Mouse (Mus musculus): ENCODE data around the gene Mre11a.

DNA sequence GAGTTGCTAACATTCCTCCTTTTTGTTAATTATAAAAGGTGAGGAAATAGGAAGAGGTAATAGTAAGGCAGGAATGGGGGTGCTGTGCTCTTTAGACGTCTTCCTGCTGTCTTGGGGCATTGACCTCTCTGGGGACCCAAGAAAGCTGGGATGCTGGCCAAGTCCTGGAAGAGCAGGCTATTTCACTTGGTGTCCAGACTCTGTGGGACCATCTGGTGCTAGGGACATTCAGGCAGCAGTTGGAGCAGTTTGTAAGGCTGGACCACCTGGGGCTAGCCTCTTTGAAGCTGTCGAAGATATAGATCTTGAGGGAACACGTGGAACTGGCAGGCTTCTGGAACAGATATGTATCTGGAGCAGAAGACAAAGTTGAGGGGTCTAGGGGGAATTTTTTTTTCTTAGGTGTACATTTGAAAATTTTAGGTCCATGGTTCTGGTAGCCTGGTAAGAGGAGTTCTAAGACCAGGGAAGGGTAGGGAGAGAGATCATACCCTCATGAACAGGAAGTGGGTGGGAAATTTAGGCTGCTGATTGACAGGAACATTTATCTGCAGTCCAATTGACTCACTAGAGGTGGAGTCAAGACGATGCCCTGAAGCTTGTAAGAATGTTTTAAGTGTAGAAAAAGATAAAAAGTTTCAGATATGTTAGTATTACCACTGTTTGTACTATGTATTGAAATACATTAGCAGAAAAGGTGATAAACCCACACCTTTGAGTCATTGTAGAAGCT lies 72.6 kb downstream of the Mre11a start:
- no peak for TF ChIP-seq POLR2A (IDR thresholded peaks at IDR 0.05; ENCODE audit: insufficient read length, low read depth)
- TF ChIP-seq TCF3 (IDR thresholded peaks at IDR 0.05; ENCODE audit: insufficient read length, low read depth): no peak
- no peak for TF ChIP-seq MYOG (IDR thresholded peaks at IDR 0.05; ENCODE audit: control insufficient read depth in 1 of 3, insufficient read depth in 1 of 3, insufficient read length in 2 of 3, low read depth in 2 of 3)
- no peak for TF ChIP-seq TCF12 (IDR thresholded peaks at IDR 0.05; ENCODE audit: insufficient read depth, poor library complexity, severe bottlenecking)
- no peak for TF ChIP-seq USF1 (IDR thresholded peaks at IDR 0.05; ENCODE audit: low read depth)

Measured in myocyte (in vitro differentiated cells).